Mouse (Mus musculus): ENCODE results near the gene Nek7.

- TF ChIP-seq CTCF (IDR thresholded peaks at IDR 0.05; ENCODE audit: extremely low read depth, insufficient read length, insufficient replicate concordance, low read depth, low read length): no peak
- no peak for TF ChIP-seq POLR2A (IDR thresholded peaks at IDR 0.05; ENCODE audit: low read depth, low read length)
These were observed 23.4 kb upstream of the Nek7 start for GRCm38 (mm10) chr1:138643306-138643830.

All from small intestine, adult 2 months (tissue).